Mouse (Mus musculus) olfactory bulb, adult 2 months (tissue): ENCODE data around the gene Sec61a2.

Source experiments
- CTCF ChIP-seq: fragments of 200-500 bp; IDR thresholded peaks from 2 replicates; pipeline ENCODE4 v1.5.1; 2012; ENCODE audit warnings: low read depth, mild to moderate bottlenecking, low read length, moderate library complexity; ENCODE audit not compliant: insufficient read depth
- POLR2A ChIP-seq: fragments of 200-500 bp; IDR thresholded peaks from 2 replicates; pipeline ENCODE4 v1.6.1; 2012; ENCODE audit warnings: mild to moderate bottlenecking, low read depth, low read length, moderate library complexity; ENCODE audit not compliant: insufficient read depth

- TF ChIP-seq CTCF (no peak), POLR2A (no peak)
These were observed 71.0 kb downstream of the Sec61a2 start for GRCm38 (mm10) chr2:5824213-5824612.
